Mouse (Mus musculus) G1E (cell line): Measurements from ENCODE around the gene Gng12.
A peak's percentile ranks its signal among the peaks of the same experiment; 100 is the strongest.

Experiments used
- CTCF ChIP-seq: IDR thresholded peaks from 2 replicates; pipeline ENCODE4 v1.5.1; 2012; ENCODE audit warnings: low read depth, low read length, inconsistent platforms, mixed read lengths
- TAL1 ChIP-seq: conservative IDR thresholded peaks from 2 replicates; pipeline ENCODE4 v1.6.1; 2012; ENCODE audit warnings: low read depth, low read length, inconsistent platforms, mixed read lengths

- TF ChIP-seq CTCF, result no peak
- peak; percentile 87 for TF ChIP-seq TAL1
Measured at GRCm38 (mm10) chr6:67034331-67035130, 138.3 kb downstream of the Gng12 start.
